Mouse (Mus musculus): Measurements from ENCODE around the gene Oasl2.
"Not testable (repeated sequence)": the region's sequence is repeated elsewhere in the genome, so short reads cannot be mapped to it uniquely, and the experiment has no call there.

Oasl2 gene

DNA sequence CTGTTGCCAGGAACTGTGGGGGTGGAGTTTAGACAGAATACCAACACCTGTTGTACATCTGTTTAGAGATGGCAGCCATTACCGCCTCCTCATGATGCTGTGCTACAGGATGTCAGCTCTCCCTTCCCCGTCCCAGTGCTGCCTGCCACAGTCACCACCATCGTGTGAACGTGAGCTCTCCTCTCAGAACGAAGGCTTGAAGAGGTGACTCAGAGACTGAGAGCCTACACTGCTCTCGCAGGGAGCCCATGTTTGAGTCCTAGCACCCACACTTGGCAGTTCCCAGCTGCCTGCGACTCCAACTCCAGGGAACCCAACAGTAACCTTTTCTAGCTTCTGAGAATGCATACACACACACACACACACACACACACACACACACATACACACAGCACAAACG, 18.1 kb downstream of the Oasl2 start:
- intact Hi-C loops (cut with DNase I): no loop called here

- intact Hi-C loops (cut with DNase I): no loop called here
Observed at GRCm38 (mm10) chr5:114915854-114916253, 19.1 kb downstream of the Oasl2 start.

DNA sequence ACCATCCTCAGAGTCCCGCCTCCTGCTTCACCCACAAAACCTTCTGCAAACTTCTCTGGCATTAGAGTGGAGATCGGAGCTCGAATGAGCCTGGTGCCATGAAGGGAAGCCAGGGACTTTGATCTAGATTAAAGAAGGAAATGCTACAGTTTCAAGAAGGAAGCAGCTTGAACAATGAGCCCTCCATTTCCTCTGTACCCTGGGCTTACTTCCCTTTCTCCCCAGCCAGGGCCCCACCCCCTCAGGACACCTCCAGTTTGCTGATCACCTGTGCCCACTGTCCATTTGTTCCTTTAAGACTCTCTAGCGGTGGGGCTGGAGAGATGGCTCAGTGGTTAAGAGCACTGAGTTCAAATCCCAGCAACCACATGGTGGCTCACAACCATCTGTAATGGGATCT, 20.0 kb downstream of the Oasl2 start:
- intact Hi-C loops (cut with DNase I): no loop called here

DNA sequence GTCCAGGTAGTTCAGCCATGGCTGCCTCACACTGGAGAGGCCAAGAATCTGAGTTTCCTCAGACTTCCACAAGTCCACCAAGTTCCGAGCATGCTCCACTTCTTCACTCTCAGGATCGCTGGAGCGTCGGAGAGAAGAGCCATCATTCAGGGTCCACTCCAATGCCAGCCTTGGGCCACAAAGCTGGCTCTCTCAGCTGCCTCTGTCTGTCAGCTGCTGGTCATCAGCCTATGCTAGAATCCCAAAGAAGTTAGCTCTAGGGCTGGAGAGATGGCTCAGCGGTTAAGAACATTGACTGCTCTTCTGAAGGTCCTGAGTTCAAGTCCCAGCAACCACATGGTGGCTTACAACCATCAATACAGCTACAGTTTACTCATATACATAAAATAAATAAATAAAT, 20.6 kb downstream of the Oasl2 start:
- intact Hi-C loops (cut with DNase I): not testable (repeated sequence)

DNA sequence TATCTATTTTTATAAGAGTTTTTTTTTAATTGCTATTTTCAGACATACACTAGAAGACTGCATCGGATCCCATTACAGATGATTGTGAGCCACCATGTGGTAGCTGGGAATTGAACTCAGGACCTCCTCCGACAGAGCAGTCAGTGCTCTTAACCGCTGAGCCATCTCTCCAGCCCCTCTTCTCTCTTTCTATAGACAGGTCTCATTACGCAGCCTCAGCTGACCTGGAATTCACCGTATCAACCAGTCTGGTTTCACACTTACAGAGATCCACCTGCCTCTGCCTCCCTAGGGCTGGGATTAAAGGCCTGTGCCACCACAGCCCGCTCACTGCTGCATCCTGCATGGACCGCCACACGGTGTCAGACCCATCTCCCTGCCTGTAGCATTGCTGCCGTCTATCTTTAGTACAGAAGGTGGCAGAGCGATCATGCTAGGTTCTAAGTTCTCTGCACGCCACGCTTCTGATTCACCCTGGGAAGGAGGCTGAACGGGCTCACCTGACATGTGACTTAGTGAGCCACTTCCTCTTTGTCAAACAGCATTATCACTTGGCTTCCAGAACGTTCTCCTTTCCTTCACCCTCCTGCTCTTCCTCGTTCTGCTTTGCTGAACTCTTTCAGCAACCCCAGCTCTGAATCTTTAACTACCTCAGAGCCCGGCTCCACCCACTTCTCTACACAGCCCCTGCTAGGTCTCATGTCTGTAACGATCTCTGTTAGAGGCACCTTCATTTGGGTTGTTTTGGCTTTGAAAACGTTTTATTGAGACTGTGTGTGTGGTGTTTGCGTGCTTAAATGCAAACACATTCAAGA, 25.0 kb downstream of the Oasl2 start:
- intact Hi-C loops (cut with DNase I): no loop called here

DNA sequence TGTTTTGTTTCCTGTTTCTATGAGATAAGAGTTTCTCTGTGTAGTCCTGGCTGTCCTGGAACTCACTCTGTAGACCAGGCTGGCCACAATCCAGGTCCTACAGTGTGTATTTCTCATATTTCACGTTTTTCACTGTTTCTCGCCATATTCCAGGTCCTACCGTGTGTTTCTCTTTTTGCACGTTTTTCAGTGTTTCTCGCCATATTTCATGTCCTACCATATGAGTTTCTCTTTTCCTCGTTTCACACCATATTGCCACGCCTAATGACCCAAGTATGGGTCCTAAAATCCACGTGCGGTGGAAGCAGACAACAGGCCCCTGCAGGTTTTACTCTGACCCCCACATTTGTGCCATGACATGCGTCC, 25.6 kb downstream of the Oasl2 start:
- intact Hi-C loops (cut with DNase I): no loop called here

DNA sequence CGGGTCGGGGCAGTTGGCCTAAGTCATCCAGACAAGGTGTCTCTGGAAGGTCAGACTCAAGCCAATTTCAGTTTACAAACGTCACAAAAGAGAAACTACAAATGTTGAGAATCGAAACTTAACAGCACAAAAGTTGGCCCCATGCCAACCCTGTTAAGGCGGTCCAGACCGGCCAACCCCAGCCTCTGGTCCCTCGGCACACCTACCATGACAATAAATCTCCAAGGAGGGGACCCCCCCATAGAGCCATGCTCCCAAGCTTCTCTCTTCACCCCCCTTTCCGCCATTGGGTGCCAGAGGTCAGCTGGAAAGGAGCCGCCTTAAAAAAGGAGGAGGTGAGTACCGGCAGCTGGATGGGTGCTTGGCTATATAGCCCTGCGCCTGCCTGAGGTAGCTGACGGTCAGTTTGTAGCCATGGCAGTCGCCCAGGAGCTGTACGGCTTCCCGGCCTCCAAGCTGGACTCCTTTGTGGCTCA, 26.3 kb downstream of the Oasl2 start, which contains the start of gene Oasl1:
Oasl1 (plus strand) TSS at position 243 of the 476 bp plus-strand sequence.
- intact Hi-C loops (cut with DNase I): no loop called here

GRCm38 (mm10) chr5:114926153-114926684, 29.5 kb downstream of the Oasl2 start:
- intact Hi-C loops (cut with DNase I): no loop called here

GRCm38 (mm10) chr5:114926753-114927152, 30.0 kb downstream of the Oasl2 start:
- intact Hi-C loops (cut with DNase I): no loop called here

- intact Hi-C loops (cut with DNase I): no loop called here
Observed at GRCm38 (mm10) chr5:114931626-114932025, 34.9 kb downstream of the Oasl2 start.

DNA sequence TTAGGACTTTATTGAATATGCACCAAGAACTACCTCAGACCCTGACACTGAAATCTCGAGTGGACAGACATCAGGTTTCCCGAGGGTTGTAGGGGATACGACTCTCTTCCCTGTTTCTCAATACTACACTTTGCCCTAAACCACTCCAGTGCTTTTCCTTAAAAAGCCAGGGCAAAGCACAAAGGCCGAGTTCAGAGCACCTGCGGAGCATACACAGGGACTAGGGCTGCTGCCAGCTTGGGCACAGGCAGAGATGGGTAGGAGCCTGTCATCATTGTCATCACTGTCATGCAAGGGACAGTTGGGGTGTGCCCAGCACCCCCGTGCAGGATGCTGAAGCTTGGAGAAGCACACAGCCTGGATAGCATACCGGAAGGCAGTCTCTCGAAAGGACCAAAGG, 36.5 kb downstream of the Oasl2 start:
- intact Hi-C loops (cut with DNase I): no loop called here

GRCm38 (mm10) chr5:114935838-114936237, 39.1 kb downstream of the Oasl2 start:
- intact Hi-C loops (cut with DNase I): no loop called here

- intact Hi-C loops (cut with DNase I): not testable (repeated sequence)
Observed at GRCm38 (mm10) chr5:114941138-114941537, 44.4 kb downstream of the Oasl2 start.

- intact Hi-C loops (cut with DNase I): no loop called here
Observed at GRCm38 (mm10) chr5:114942074-114942765, 45.5 kb downstream of the Oasl2 start, which contains the start of gene 2210016L21Rik. Gene 2210016L21Rik (plus strand): TSS chr5:114942158.

DNA sequence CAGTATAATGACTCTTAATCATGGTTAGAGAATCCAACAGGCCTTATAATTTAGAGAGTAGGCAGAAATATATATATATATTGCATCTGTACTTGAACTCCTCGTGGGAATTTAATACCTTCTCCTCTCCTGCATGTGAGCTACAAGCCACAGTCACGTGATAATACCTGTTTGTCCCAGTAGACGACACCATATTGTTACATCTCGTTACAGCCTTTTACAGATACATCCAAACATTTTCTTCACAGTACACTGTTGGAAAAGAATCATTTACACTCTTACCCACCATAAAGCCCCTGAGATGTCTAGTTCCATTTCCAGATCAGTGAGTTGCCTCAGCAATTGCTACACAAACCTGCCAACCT, 46.0 kb downstream of the Oasl2 start:
- intact Hi-C loops (cut with DNase I): no loop called here

- intact Hi-C loops (cut with DNase I): no loop called here
Observed at GRCm38 (mm10) chr5:114945072-114945471, 48.3 kb downstream of the Oasl2 start.

- intact Hi-C loops (cut with DNase I): no loop called here
Observed at GRCm38 (mm10) chr5:114948891-114949290, 52.2 kb downstream of the Oasl2 start.

DNA sequence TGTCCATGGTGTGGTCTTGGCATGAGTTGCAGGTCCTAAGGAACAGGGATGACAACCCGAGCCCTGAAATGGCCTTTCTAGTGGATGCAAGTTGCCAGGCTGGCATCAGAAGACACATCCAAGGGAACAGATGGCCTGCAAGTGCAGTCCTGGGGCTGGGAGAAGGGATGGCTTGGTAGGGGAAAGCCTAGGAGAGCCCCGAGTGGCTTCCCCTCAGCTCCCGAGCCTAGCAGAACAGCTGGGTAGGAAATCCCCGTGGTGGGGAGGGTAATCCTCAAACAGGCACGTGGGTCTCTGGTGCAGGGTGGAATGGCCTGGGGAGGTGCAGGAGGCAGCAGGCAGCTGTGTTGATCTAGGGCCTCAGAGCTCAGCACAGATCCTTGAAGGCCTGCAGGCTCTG, 52.6 kb downstream of the Oasl2 start:
- intact Hi-C loops (cut with DNase I): no loop called here

DNA sequence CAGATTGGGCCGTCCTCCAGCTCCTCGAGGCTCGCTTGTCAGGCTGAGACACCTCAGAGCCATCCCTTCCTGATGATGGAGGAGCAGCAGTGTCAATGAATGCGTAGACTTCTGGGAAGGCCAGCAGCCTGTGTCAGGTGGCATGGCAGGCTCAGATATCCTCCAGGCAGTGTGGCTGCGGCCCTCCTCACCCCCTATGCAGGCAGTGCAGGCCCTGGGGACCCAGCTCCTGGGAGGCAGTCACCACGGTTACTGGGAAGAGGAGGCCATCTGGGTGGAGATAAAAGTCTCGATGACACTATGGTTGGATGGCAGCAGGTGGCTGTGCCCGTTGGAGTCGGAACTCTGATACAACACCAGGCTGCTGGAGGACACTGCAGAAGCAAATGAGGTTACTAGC, 53.1 kb downstream of the Oasl2 start:
- intact Hi-C loops (cut with DNase I): no loop called here

DNA sequence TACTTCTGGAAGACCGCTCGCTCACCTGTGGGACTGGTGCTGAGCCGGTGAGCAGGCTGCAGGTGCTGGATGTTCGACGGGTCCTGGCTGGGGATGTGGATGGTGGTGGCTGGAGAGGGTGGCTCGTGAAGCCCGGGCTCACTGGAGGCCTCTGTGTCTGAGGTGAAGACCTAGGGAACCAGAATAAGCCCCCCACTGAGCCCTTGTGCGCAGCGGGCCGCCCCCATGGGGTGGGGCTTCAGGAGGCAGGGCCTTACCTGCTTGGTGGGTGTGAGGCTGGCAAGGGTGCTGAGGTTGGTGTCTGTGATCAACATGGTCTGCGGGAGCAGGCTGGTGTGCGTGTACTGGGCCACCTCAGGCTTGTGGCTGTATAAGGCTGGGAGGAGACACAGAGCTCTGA, 53.9 kb downstream of the Oasl2 start:
- intact Hi-C loops (cut with DNase I): no loop called here

- intact Hi-C loops (cut with DNase I): no loop called here
Observed at GRCm38 (mm10) chr5:114951279-114951880, 54.6 kb downstream of the Oasl2 start.

- intact Hi-C loops (cut with DNase I): no loop called here
Observed at GRCm38 (mm10) chr5:114953326-114953725, 56.6 kb downstream of the Oasl2 start.
